Mouse (Mus musculus) large intestine, adult 2 months (tissue): ENCODE data around the gene Tubgcp3. TPM values are rescaled to one million over a fixed set of nuclear protein-coding genes. Genes with fewer than 3 reads are reported as not detected.

ENCODE experiments used
- DNase-seq: peaks from one replicate; pipeline ENCODE4 v3.0.0-alpha.2; 2012; ENCODE audit warnings: low read depth, low spot score
- WGBS: fragments of 180-500 bp; shearing (Covaris S2); methylation state at CpG from one replicate; pipeline ENCODE4 v1.1.7; 2018; 5-methylcytosine and 5-hydroxymethylcytosine counted together
- polyA plus RNA-seq: library from polyadenylated mRNA; depleted of rRNA; stranded (reverse); fragments of >200 nt; gene quantifications from 2 replicates; pipeline ENCODE4 v1.2.3, GENCODE M21; 2012; rRNA removed

Tubgcp3 gene
- polyA plus RNA-seq, 1 experiment = 25.6 TPM

GRCm38 (mm10) chr8:12565488-12565887 is 106.6 kb downstream of the Tubgcp3 start:
- DNase-seq = no peak
- WGBS = 83% methylated on average over 10 of the region's 10 CpGs

GRCm38 (mm10) chr8:12564307-12564706 is 107.7 kb downstream of the Tubgcp3 start:
- no peak for DNase-seq
- WGBS = 5% methylated on average over 4 of the region's 4 CpGs

Other genes with a start within 250 kb of the Tubgcp3 start
- not detected in 2 replicates for gene Spaca7, start 99.2 kb downstream of the Tubgcp3 start, polyA plus RNA-seq
- gene Atp11a, start 84.8 kb upstream of the Tubgcp3 start, polyA plus RNA-seq = 10.7 and 13.1 TPM in 2 replicates
- gene Mcf2l, start 201.6 kb upstream of the Tubgcp3 start, polyA plus RNA-seq = 14.1 TPM in 2 replicates